In the genomic region with DNA sequence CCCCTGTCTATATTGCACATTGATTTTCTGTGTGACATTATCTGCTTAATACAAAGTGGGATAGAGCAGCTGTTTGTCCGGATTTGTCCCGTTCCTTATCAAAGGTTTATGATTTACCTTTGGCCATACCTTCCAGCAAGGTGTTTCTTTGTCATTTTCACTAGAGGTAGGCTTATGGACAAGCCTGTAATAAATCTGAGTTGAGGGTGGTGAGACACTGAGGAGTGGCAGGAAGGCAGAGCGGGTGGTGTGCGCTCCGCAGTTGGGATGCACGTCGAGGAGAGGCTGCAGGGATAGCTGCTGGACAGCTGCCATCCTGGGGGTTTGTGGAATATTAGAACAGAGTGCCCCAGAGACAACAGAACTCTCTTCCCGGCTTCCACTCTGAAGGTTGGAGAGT, we compare ENCODE assay signal across 28 mouse cellular contexts.
"Had no signal": no experiment of that assay in that cellular context is flagged by ENCODE, and none has a peak within 500 bp of the region (broad histone marks: within the 10 kb centered on the region; RNA-seq: fewer than 3 reads in every experiment).

No protein-coding gene starts in this region.

- H3K4me2 ChIP-seq: embryonic facial prominence, embryonic 12.5 days; embryonic facial prominence, embryonic 13.5 days; embryonic facial prominence, embryonic 15.5 days; forebrain, embryonic 12.5 days; forebrain, embryonic 13.5 days; forebrain, embryonic 15.5 days had no signal

- H3K9ac ChIP-seq: embryonic facial prominence, embryonic 12.5 days; embryonic facial prominence, embryonic 13.5 days; embryonic facial prominence, embryonic 15.5 days; forebrain, embryonic 12.5 days; forebrain, embryonic 13.5 days; forebrain, embryonic 15.5 days; forebrain, postnatal 0 days had no signal

- H3K4me1 ChIP-seq: embryonic facial prominence, embryonic 12.5 days; embryonic facial prominence, embryonic 13.5 days; embryonic facial prominence, embryonic 15.5 days had no signal

- ATAC-seq: forebrain, embryonic 13.5 days; forebrain, embryonic 14.5 days; forebrain, embryonic 15.5 days; forebrain, embryonic 16.5 days; forebrain, postnatal 0 days had no signal

- H3K9me3 ChIP-seq: embryonic facial prominence, embryonic 10.5 days; embryonic facial prominence, embryonic 12.5 days; embryonic facial prominence, embryonic 13.5 days; embryonic facial prominence, embryonic 15.5 days; forebrain, embryonic 10.5 days; forebrain, embryonic 12.5 days; forebrain, embryonic 13.5 days; forebrain, embryonic 15.5 days had no signal

- DNase-seq: cerebellum, adult 2 months; cerebellum, adult 8-10 months; cerebellum, adult 9-10 months; cerebellum, adult 9-11 months; cerebellum, postnatal 10 days; cerebellum, postnatal 14 days; cerebellum, postnatal 25 days; cerebellum, postnatal 36 days; embryo, embryonic 11 days; forebrain, postnatal 0 days; gastrocnemius, adult 2 months; gastrocnemius, postnatal 10 days; gastrocnemius, postnatal 14 days; gastrocnemius, postnatal 25 days; gastrocnemius, postnatal 36 days; heart, adult 11 months; heart, adult 18-20 months had no signal

- H3K36me3 ChIP-seq: embryonic facial prominence, embryonic 10.5 days; embryonic facial prominence, embryonic 12.5 days; embryonic facial prominence, embryonic 13.5 days; embryonic facial prominence, embryonic 15.5 days; forebrain, embryonic 10.5 days; forebrain, embryonic 12.5 days; forebrain, embryonic 15.5 days had no signal

- H3K27ac ChIP-seq: embryonic facial prominence, embryonic 10.5 days; embryonic facial prominence, embryonic 12.5 days; embryonic facial prominence, embryonic 13.5 days; embryonic facial prominence, embryonic 15.5 days; forebrain, embryonic 10.5 days; forebrain, embryonic 12.5 days; forebrain, embryonic 13.5 days; forebrain, embryonic 15.5 days; gastrocnemius, adult 2 months had no signal

- H3K4me3 ChIP-seq: embryonic facial prominence, embryonic 10.5 days; embryonic facial prominence, embryonic 12.5 days; embryonic facial prominence, embryonic 13.5 days; embryonic facial prominence, embryonic 15.5 days; erythroblast, embryonic 14.5 days; forebrain, embryonic 10.5 days; forebrain, embryonic 12.5 days; forebrain, embryonic 13.5 days; forebrain, embryonic 15.5 days; gastrocnemius, adult 2 months had no signal

- H3K27me3 ChIP-seq: embryonic facial prominence, embryonic 12.5 days; embryonic facial prominence, embryonic 13.5 days; embryonic facial prominence, embryonic 15.5 days had no signal
